Mouse (Mus musculus): Measurements from ENCODE around the gene Itga5.

- TF ChIP-seq POLR2A (IDR thresholded peaks at IDR 0.05; ENCODE audit: extremely low read depth, insufficient read depth, low read length) (no peak), CTCF (IDR thresholded peaks at IDR 0.05; ENCODE audit: low read depth, low read length) (no peak)
These were observed 6.5 kb downstream of the Itga5 start for GRCm38 (mm10) chr15:103359869-103360602.
